Mouse (Mus musculus): ENCODE data around the gene Gm45140. TPM values are rescaled to one million over a fixed set of nuclear protein-coding genes. Genes with fewer than 3 reads are reported as not detected.
A peak's percentile ranks its signal among the peaks of the same experiment; 100 is the strongest.

Gene Gm45140
- total RNA-seq (2021) = 1 to 10 TPM in 1 of 2 experiments, under 1 TPM in 1; 0.79 to 2.0 TPM

DNA sequence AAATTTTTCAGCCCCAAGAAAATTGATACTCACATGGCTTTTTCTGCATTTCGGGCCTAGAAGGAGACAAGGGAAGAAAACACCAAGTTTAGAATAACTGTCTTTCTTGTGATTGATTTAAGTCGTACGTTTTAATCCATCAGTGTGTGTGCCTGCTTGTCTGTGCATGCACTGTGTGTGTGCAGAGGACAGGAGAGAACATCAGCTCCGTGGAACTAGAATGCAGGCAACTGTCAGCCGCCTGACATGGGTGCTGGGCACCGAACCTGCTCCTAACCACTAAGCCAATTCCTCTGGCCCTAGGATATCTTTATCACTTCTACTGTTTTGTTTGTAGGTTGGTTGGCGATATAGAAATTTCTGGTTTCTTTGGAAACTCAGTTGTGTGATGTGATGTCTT, at the start of gene Gm45140:
TSS of gene Gm45140 (minus strand) at position 101 of the 400 bp plus-strand sequence.
- no peak for DNase-seq
- intact Hi-C loops (cut with DNase I) = loop anchor here (5.0 kb wide), 1 partner anchor 73 kb away; no protein-coding TSS in a partner anchor

DNA sequence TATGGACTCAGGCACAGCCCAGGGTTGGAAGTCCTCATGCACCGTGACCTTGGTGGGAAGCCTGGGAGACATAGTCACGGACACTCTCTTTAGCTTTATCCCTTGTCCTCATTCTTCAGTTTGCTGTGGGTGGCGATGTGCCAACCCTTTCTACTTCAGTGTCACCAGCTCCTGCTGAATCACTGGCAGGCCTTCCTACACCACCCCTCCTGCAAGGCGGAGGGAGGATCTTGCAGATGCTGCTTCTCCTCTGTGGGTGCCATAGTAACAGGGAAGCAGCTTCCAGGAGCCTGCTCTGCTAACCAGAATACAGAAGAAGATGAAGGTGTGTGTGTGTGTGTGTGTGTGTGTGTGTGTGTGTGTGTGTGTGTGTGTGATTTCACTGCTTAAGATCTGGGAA, 47.2 kb upstream of the Gm45140 start:
- no peak for DNase-seq
- intact Hi-C loops (cut with DNase I) = no loop called here

DNA sequence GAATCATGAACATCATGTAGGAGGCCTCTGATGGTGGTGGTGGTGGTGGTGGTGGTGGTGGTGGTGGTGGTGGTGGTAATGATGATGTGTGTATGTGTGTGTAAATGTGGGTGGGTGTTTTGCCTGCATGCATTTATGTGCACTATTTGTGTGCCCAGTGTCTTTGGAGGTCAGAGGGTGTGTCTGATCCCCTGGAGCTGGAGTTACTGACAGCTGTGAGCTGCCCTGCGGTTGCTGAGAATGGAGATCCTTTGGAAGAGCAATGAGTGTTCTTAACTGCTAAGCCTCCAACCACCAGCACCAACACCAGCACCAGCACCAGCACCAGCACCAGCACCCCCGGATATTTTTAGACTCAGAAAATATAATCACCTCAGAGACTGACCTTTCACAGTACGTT, 46.6 kb upstream of the Gm45140 start:
- intact Hi-C loops (cut with DNase I) = no loop called here
- no peak for DNase-seq

DNA sequence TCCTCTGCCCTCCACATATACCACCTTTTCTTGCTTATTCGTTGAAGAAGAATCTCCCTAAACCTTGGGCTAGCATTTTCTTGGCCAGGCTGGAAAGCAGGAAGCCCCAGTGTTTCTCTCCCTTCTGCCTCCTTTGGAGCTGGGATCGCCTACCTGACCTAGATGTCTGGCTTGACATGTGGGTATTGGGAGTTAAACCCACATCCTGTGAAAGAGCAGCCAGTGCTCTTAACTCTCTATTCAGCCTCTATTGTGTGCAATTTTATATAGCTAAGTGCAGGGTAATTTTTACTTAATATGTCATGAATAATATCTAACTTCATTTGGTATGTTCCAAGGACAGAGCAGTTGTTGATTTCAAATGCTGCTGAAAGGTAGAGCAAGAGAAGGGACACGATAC, 44.0 kb upstream of the Gm45140 start:
- intact Hi-C loops (cut with DNase I) = no loop called here
- no peak for DNase-seq

- DNase-seq = no peak
- intact Hi-C loops (cut with DNase I) = no loop called here
These were observed 43.4 kb upstream of the Gm45140 start for GRCm38 (mm10) chr6:87879010-87879409.

DNA sequence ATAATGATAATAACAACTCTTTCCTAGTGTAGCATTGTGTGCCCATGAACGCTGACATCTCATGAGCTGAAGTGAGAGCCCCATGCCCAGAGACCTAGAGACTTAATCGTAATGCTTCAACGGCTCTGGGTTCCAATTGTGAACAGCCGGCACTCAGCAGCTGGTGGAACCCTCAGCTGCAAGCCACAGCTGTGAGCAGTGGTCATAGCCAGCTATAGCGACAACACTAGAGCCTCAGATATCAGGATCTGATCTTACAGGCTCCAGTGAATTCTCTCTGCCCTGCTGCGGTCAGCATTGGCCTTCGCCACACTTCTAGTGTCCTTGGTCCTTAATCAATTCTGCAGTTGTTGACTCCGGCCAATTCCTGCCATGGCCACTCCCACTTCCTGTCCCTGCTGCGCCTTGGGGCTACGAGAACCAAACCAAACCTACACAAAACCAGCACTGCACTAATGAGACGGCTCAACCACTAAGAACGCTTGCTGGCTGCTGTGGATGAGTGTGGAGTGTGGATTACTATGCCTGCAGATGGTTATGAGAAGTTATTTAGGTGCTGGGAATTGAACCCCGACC, 40.6 kb upstream of the Gm45140 start:
- intact Hi-C loops (cut with DNase I) = no loop called here
- DNase-seq = peak; percentile 45 to 54

DNA sequence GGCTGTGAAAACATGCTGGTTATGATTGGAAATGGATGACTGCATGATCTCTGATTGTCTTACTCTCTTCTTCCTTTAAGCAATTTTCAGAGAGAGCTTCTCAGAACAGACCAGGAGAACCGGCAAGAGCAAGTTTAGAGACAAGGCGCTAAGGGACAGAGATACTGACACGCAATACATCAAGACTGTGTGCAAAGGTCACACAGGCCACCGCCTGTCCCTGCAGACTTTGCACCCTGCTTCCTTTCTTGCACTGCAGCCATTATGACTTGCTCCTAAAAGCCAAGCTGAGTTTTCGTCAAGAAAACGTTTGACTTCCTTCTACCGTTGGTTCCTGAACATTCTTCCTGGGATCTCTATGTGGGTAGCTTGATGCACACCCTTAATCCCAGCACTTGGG, 40.0 kb upstream of the Gm45140 start:
- intact Hi-C loops (cut with DNase I) = no loop called here

DNA sequence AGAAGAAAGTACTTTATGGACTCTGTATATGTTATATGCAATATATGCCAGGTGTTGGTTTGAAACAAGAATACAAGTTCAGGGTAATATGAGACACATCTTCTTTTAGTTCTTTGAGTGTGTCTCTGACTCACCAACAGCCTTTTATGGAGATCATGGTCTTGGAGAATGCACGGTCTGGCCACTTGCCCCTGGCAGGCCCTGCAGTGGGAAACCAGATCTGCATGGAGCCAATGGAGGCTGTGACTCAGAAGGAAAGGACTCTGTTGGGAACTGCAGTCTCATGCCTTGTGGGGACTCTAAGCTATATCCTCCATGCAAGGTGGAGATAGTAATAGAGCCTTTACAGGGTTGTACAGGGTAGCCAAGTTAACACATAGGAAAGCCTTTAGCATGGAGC, 39.5 kb upstream of the Gm45140 start:
- DNase-seq = peak; percentile 69 to 70
- intact Hi-C loops (cut with DNase I) = no loop called here

More for the DNA sequence above, 40.0 kb upstream of the Gm45140 start:
- no peak for DNase-seq

DNA sequence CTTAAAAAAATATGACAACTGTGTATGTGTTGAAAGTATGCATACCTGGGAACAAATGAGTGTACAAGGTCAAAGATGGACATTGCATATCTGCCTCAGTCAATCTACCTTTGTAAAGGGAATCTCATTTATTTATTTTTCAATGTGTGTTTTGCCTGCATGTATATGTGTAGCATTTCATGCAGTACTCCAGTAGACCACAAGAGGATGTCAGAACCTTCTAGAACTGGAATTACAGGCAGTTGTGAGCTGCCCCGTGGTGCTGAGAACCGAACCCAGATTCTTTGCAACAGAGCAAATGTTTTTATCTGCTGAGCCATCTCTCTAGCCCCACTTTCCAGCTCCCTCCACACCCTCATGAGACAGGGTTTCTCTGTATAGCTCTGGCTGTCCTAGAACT, 38.4 kb upstream of the Gm45140 start:
- intact Hi-C loops (cut with DNase I) = no loop called here
- no peak for DNase-seq

DNA sequence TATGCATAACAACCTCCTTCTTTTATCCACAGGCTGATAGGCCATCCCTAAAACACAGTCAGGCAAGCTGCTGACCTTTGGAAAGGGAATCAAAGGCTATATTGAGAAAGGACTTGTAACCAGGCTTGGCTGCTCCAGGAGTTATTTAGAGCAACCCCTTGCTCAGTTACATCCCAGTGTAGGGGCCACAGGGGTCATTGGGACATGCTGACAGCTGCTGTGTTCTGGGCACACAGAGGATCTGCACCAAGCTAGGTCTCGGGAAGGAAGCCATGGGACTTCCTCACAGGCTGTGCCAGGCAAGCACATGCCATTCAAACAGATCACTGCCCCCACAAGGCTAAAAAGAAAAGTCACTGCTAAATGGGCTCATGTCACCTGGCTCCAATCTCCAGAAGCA, 37.5 kb upstream of the Gm45140 start:
- intact Hi-C loops (cut with DNase I) = no loop called here
- DNase-seq = peak in 1 of 2 experiments; percentile 24

DNA sequence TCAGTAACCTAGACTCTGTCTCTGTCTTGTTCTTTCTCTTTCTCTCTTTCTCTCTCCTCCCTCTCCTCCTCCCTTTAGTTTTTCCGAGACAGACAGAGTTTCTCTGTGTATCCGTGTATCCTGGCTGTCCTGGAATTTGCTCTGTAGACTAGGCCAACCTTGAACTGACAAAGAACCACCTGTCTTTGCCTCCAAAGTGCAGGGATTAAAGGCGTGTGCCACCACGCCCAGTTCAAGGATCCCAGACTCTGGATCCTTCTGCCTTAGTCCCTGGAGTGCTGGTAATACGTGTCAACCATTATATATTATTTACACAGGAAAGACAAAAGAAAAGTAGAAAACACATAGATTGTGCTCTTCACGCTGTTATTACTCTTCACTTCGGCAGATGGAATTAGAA, 35.6 kb upstream of the Gm45140 start:
- DNase-seq = no peak
- intact Hi-C loops (cut with DNase I) = no loop called here

GRCm38 (mm10) chr6:87870440-87870839, 34.8 kb upstream of the Gm45140 start:
- DNase-seq = no peak
- intact Hi-C loops (cut with DNase I) = no loop called here

- intact Hi-C loops (cut with DNase I) = no loop called here
- DNase-seq = peak; percentile 84 to 86
These were observed 33.4 kb upstream of the Gm45140 start for GRCm38 (mm10) chr6:87868871-87869506.

- intact Hi-C loops (cut with DNase I) = no loop called here
- no peak for DNase-seq
These were observed 31.7 kb upstream of the Gm45140 start for GRCm38 (mm10) chr6:87867256-87867655.

GRCm38 (mm10) chr6:87866211-87866610, 30.6 kb upstream of the Gm45140 start:
- DNase-seq = no peak
- intact Hi-C loops (cut with DNase I) = no loop called here

DNA sequence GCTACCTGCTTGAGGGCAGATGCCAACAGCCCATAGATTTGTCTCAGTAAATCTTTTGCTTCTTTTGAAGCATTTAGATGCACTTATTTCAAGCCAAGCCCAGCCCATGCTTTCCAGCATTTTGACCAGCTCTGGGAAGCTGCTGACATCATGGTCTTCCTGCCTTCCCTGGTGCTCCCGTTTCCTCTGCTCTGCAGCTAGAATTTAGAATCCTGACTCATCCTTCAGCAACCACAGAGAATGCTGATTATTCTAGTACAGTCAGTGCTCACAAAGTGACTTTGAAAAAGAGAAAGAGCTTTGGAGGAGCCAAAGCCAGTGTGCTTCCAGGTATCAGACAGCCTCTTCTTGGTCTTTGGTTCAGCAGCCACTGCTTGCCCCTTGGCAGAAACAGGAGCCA, 21.5 kb upstream of the Gm45140 start:
- DNase-seq = no peak

GRCm38 (mm10) chr6:87853446-87853845, 17.9 kb upstream of the Gm45140 start:
- intact Hi-C loops (cut with DNase I) = no loop called here
- no peak for DNase-seq

More for the DNA sequence above, 21.5 kb upstream of the Gm45140 start:
- intact Hi-C loops (cut with DNase I) = no loop called here

- no peak for DNase-seq
- intact Hi-C loops (cut with DNase I) = loop anchor here (2.0 kb wide), 2 partner anchors 35 to 41 kb away; partner anchors contain the start of gene Copg1
These were observed 16.3 kb upstream of the Gm45140 start for GRCm38 (mm10) chr6:87851871-87852270.

DNA sequence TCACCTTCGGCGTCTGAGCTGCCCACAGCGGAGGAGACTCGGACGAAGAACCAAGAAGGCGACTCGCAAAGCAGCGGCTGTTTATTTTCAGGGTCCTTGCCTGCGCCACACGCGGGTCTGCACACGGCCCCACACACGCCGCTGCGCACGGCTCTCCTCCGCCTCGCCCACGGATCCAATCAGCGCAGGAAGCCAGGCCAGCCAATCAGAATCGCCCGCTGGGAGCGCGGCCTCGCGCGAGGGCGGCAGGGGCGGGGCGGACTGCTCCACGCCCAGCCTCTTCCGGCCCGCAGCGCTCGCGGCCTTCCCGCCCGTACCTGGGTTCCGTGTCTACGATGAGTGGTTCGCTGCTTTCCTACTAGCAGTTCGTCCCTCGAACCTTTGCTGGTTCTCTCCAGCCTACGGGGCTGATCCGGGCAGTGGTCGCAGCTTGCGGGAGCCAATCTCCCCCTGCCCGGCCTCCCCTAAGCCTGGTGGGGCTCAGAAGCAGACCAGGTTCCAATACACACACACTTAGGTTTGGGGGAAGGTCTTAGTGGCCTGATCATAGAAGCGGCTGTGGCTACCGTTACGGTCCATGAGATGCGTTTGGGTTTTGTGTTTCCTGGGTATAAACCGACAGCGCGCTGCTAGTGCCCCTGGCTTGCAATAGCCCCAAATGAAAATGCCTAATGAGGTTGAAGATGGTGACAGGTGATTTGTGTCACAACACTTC, 15.5 kb upstream of the Gm45140 start, which contains the start of gene Cnbp:
TSS of gene Cnbp (minus strand) at position 207 of the 715 bp plus-strand sequence.
- peak; percentile 96 for DNase-seq
- intact Hi-C loops (cut with DNase I) = loop anchor here (1.0 to 2.0 kb wide), 3 partner anchors 12 to 40 kb away; partner anchors contain the start of gene Copg1

DNA sequence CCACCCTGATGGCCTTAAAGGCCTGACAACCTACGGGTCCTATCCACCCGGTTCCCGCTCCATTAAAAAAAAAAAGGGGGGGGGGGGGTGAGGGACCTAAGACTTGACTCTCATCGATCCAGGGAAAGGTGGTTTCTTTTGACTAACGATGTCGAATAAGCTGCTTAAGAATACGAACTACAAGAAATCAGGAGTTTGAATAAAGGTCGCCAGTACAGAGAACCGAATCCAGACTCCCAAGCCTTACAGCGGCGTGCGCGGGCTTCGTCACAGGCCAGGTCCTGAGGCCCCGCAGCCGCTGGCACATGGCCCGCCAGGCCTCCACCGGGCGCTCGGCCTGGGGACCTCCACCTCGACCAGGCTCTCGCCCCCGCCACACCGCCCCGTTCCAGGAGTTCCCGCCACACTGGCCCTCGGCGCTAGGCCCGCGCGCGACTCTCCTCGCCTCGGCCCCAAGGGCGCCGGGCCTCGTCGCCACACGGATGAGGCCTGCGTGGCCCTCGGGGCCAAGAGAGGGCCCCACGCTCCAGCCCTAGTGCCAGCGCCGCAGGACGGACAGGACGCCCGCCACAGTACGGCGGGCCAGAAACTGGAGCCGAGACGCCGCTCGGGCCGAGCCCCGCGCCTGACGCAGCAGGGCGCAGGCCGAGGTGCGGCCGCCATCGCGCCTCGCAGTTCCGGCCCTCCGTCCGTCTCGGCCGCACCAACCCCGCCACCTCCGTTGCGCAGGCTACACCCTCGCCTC, 14.7 kb upstream of the Gm45140 start:
- intact Hi-C loops (cut with DNase I) = loop anchor here (1.0 to 2.0 kb wide), 3 partner anchors 11 to 40 kb away; partner anchors contain the start of gene Copg1
- peak in 1 of 2 experiments; percentile 66 for DNase-seq

DNA sequence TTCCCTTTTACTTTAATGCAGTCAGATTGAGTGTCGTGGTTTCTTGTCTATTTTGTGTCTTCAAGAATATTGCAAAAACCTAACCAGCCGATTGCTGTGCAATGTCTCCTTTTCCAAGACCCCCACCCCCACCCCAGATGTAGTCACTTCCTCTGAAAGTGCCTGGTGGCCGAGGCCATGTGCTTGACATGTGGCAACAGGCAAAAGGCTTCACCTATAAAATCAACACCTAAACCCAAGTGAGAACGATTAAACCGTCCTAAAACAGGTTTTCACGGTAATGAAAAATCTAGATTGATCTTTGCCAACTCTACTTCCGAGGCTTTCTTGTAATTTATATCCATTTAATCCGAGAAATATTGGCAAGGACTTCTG, 14.2 kb upstream of the Gm45140 start:
- no peak for DNase-seq
- intact Hi-C loops (cut with DNase I) = loop anchor here (1.0 to 2.0 kb wide), 3 partner anchors 10 to 39 kb away; partner anchors contain the start of gene Copg1

Measured in heart, postnatal 36 days (tissue).